Mouse (Mus musculus) gastrocnemius, postnatal 14 days (tissue): ENCODE measurements at regions not wholly inside any gene's neighbourhood (a gene's known extent, or its start where the extent isn't known, plus 50 kb on each side); places are given as distances from the start of the nearest gene placed in this dataset.
A peak's percentile ranks its signal among the peaks of the same experiment; 100 is the strongest.
"Not testable (repeated sequence)": the region's sequence is repeated elsewhere in the genome, so short reads cannot be mapped to it uniquely, and the experiment has no call there.

ENCODE experiments used
- DNase-seq: peaks from one replicate; pipeline ENCODE4 v3.0.0; 2021; ENCODE audit warnings: mixed read lengths
- intact Hi-C: fragments of 180-260 bp; cut with DNase I; formaldehyde crosslinking; loops from one replicate; pipeline ENCODE4 v1.15.1; 2025; ENCODE audit warnings: low total_unique reads

DNA sequence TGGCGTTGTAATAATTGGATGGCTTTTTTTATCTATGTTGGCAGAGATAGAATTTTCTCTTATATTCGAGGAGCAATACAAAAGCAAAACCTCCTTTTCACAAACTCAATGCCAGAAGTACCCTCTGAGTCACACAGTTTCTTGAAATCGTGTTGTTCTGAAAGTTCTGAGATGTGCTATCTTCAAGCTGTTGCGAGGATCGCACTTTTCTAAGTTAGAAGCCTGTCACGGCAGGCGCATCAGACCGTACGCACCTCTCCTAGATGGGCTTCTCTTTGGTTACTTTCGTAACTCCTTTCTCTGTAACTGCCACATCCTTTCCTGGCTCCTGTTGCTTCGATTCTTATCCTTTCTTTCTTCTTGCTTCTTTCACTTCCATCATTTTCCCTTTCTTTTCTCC, 271.2 kb upstream of the Arrdc3 start:
- no peak for DNase-seq

DNA sequence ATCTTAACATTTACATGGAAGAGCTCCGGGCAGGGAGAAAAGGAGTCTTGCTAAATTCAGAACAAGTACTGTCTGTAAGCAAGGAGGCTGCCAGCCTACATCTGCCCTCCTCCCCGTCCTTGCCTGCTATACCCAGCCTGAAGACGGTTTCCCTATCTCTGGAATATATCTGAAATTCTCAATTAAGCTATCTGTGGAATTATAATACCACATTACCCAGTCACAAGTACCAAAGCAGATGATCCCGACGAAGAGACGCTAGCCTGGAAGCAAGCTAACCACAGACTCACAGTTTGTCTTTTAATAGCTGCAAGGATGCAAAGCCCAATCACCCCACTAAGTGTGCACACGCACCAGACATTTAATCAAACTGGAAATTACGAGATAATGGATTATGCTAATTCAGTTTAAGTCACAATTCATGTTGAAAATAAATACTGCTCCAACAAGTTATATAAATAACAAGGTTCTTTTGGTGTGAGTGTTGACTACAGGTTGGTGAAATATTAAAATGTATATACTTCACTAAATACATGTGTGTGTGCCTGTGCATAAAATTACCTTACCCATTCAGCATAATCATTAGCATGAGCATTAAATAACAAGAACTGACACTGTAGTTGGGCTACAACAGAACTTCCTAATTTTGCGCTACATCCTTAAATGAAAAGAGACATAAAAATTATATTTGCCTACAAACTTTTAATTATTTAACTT, 269.9 kb upstream of the Arrdc3 start:
- DNase-seq: no peak
- intact Hi-C loops: no loop called here

More for the DNA sequence above, 271.2 kb upstream of the Arrdc3 start:
- intact Hi-C loops: no loop called here

DNA sequence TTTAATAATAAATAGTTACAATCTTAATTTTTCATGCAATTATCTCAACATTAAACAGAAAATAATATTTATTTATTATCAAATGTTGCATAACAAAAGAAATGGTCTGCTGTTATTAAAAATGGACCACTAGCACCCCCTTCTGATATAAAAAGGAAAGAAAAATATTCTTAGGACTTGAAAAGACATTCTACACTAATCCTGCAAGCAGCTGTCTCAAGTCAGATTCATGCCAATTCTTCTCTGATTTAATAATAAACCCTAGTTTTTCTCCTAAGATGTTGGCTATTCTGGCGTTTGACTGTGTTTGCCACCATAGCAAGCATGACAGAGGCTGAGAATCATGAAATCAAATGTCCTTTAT, 269.3 kb upstream of the Arrdc3 start:
- intact Hi-C loops: no loop called here
- no peak for DNase-seq

DNA sequence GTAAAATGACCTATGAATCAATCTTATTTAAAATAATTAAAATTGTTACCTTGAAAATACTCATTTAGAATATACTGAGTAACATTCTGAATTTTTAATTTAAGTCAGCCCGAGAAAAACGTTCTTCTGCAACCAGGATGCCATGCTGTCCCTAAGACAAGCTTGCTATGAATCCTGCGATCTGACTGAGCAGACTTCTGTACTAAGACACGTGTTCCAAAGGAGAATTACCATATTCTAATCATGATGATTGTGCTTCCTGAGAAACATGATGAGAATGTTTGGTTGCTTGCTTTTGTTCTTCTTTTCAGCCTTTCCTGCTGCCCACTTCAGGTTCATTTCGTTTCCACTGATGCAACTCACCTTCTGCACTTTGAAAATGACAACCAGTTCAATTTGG, 268.2 kb upstream of the Arrdc3 start:
- intact Hi-C loops: no loop called here

DNA sequence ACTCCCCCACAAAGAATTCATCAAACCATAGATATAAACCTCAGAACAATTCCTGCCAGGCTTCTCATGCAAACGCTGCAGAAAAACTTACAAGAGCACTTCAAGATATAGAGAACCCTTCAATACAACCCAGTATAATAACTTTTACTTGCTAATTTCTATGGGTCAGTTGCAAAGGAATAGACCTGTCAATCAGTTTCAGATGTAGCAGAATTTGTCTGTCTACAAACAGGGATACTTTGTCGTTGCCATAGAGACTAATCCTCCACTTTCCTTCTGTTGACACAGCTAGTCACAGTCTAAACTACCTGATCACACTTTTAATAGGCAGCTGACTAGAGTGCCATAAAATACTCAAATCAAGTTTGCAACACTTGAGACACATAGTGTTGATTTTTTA, 260.2 kb upstream of the Arrdc3 start:
- intact Hi-C loops: no loop called here
- no peak for DNase-seq

More for the DNA sequence above, 268.2 kb upstream of the Arrdc3 start:
- no peak for DNase-seq

DNA sequence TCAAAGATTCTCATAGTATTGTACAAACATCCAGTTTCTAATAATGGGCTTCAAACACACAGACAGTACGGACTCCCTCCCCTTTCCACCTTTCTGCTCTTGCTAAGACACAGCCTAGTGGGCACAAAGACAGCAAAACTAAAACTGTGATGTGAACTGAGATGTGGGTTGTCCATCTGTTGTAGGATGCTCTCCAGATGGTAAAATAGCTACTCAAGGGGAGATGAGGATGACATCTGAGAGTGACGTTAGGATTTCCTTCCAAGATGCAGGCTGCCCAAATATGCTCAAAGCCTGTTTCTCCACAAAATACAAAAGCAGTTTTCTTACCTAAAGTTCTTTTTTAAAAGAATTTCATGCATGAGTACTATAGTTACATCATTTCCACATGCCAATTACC, 241.8 kb upstream of the Arrdc3 start:
- intact Hi-C loops: no loop called here
- DNase-seq: no peak

DNA sequence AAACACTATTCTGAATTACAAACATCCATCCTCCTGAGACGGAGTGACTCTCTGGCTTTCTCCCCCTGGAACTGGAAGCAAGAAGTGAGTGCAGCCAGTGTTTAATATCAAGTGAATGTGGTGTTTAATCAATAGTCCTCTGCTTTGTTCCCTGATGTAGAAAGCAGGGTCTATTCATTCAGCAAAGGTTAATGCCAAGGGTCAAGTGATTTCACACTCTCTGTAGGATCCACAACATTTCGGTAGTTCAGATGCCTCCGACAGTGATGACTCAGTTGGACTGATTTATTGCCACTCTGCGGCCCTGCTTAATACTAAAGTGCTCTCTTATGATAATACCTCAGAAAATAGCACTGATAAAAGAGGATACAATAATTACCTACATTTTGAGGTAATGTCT, 235.6 kb upstream of the Arrdc3 start:
- no peak for DNase-seq
- intact Hi-C loops: no loop called here

DNA sequence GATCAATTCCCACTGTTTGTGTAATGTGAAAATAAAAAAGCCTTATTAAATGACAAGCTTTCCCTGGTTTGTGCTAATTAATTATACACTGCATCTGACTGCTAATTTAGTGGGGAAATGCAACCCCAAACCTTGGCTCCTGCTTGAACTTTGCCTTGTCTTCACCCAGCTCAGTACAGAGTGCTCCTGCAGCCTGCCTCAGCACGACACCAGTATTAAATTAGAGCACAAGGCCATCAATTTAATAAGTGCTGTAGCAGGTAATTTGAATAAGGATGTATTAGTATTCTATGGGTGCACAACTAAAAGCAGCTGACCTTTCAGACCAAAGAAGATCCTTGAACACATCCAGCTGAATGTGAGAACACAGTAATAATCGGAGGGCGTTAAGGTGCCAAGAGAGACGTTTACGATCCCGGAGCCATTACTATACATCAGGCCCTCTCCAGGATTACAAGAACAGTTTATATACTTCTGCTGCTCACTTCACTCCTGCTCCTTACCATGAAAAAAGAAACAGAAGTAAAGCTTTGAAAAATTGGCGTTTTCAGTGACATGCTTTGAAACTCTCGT, 230.1 kb upstream of the Arrdc3 start:
- intact Hi-C loops: no loop called here
- no peak for DNase-seq

DNA sequence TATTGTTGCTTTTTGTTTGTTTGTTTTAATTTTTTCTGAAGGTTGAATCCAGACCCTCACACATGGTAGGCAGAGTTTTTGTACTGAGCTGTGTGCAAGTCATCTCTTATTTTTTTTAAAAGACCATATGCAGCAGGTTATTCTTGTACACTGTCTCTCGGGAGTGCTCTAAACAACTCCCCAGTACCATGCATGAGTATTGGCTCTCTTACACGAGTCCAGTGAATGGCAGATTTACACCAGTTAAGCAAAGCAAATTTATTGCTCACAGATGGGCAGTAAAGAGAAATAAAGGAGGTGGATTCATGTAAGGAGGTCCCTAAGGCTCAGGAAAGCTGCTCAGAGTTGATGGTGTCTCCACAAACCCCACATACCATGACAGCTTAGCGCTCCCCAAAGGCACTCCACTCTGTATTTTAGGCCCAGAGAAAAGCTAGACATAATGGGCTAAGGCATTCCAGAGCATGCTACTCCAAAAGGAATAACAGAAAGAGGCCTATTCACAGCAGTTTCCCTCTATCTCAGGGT, 216.9 kb upstream of the Arrdc3 start:
- intact Hi-C loops: no loop called here
- no peak for DNase-seq

DNA sequence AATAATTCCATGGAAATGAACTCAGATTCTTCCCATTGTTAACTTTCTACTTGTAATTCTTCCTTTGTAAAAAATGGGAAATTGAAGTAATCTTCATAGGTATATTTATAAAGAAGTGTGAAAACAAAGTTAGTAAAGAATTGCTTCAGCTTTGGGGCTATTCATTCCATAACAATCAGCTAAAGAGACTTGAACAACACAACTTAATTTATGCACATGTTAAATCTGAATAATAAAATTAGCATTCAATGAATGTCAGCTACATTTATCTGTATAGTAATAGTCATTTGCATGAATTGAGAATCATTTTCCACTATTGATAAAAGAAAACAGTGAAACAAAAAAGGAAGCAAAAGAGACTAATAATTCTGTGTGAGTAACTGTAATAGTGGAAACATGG, 193.3 kb upstream of the Arrdc3 start:
- no peak for DNase-seq
- intact Hi-C loops: no loop called here

DNA sequence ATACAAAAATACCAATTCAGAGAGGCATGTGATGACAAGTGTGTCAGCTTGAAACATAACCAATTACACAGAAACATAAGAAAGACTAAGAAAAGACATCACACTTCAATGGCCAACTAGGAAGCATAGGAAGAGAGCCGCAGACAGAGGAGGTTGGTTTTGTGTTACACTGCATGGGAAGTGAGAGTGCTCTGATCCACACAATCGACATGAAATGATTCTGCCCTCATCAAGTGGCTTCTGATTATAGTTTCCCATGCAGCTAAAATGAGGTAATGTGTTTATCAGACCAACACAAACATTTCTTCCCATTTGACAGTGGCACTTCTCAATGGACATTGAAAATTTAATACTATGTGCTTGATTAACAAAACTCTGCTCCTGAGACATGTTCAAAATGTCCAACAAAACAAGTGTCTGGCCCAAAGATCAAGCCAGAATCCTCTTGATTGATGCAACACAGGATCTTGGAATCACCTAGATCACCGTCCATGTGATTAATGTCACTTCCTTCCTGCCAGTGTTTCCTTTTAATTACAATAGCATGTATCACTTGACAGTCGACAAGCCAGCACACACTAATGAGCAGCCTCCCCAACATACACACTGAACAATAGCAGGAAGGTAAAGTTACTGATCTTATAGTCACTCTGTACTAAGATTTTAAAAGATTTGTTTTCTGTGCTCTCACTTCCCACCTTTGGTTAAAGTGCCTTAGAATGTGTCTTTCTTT, 192.4 kb upstream of the Arrdc3 start:
- no peak for DNase-seq
- intact Hi-C loops: no loop called here

DNA sequence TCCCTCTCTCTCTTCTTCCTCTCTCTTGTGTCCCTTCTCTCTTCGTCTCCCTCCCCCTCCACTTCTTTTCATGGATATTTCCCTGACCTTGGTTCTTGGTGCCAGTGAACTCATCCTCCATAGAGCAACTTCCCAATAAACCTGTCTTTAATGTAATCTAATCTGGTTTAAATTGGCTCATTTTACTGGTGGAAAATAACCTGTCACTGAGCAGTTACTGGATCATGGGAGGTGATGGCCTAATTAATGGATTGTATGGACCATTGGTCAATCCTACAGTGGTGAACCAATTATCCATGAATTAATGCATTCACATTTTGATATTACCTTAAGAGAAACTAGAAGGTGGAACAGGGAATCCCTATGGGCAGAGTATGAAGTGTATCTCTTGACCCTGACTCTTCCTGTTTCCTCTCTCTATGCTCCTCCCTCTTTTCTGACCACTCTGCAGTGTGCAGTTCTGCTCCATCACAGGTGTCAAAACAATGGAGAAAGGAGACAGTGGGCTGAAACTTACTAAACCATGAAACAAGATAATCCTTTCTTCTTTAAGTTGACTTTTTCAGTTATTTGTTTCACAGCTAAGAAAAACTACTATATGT, 187.5 kb upstream of the Arrdc3 start:
- no peak for DNase-seq

DNA sequence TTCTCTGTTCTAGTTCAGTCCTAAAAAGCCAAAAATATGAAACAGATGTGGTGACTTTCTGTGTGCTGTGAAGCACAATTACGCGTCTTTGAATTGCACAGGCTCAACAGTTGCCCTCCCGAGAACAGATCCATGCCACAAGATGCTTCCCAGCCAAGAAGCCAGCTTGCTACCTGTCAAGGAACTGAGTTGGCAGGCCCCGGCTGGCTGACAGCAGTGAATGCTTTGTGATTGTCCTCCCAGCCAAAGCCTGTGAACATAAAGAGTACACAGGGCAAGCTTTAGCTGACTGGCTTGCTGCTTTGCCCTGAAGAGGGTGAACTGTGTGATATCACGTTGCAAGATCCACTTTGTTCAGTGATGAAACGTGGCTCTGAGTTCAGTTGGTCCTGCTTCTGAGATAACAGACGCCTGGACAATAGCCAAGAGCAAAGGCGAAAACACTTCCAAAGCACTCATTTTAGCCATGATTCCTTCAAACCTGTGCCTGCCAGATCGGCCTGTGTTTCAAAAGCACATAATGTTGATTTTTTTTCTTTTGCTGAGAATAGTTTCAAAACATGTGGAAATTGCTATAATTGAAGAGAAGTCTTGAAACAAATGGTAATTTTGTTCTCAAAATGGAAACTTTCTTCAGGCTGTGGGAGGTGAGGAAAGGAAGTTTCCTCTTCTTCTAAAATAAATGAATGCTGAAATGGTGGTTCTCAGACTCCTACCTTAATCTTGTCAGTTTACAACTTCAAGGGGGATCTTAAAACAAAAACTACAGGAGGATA, 173.5 kb upstream of the Arrdc3 start:
- peak; percentile 4 for DNase-seq

More for the DNA sequence above, 187.5 kb upstream of the Arrdc3 start:
- intact Hi-C loops: no loop called here

DNA sequence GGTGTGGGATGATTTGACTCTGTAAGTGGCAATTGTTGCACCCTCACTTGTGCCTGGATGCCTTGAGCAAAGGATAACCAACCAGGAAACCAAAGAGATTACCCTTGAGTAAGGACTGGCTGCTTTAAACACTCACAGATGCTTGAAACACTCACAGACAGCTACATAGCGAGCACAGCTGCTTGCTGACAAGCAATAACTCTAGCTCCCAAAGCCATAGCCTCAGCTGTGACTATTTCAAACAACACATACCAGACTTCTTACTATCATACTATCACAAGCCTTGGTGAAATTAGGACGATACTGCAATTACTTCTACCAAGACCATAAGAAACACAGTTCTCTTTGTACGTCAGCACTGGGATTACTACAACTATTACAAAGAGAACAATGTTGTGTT, 163.9 kb upstream of the Arrdc3 start:
- DNase-seq: no peak
- intact Hi-C loops: no loop called here

More for the DNA sequence above, 173.5 kb upstream of the Arrdc3 start:
- intact Hi-C loops: no loop called here

DNA sequence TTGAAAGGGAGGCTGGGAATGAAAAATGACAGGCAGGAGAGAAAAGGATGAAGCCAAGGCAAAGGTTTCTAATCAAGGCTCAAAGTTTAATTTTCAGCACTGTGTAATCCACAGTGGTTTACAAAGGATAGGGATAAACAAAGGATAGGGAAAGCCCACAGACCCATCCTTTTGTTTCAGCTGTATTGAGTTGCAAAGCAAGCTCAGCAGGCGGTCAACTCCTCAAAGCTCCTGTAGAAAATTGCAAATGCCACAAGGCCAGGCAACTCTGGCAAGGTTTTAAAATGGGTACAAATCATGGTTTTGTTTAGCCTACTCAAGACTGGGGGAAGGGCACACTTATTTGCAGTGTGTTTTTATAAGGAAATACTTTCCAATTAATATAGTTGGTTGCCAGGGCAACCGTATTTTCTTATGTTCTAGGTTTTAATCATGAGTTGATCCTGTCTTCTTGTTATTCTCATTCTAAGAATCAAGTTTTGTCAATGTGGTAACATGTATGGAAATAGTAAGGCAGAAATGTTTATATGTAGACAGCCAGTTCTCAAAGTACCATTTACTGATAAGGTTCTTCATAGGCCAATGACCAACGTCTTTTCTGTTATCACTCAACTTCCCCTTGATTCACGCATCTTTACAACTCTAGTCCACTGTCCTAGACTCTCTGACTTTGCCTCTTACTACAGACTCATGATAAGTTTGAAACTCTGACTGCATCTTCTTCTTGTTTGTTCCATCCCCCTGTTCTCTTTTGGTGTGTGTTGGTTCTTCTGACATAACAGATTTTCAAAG, 159.8 kb upstream of the Arrdc3 start:
- intact Hi-C loops: no loop called here
- no peak for DNase-seq

DNA sequence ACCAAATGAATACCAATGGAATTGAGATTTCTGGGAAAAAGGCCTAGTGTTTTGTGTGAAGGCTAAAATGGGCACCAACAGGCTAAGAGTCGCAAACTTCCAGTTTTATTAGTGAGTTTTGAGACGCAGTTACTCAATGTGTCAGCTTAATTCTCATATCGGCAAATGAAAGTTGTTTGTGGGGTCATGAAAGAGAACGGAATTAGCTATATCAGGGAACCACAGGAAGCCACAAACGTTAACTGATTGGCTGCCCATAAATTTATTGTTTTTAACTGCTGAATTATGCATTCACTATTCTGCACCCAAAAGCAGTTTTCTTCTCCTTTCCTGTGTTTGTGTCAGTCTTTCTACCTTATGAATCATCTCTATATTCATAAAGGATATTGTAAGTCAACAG, 154.0 kb upstream of the Arrdc3 start:
- DNase-seq: no peak
- intact Hi-C loops: no loop called here

DNA sequence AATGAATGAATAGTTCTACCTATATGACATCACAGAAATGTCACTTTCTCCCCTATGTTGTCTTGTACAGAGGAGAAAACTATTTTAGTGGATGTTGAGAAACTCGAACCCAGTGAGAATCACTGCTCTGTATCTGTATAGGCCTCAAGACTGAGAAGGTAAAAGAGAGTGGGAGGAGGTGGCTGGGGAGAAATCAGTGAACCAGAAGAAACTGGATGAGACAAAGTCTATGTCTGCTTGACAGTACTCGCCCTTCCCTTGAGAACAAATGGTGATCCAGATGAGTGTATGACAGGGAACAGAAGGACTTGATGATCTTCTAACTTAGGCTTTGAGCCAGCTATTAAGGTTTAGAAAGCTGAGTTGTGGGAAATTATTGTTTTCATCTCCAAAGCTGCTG, 137.2 kb upstream of the Arrdc3 start:
- intact Hi-C loops: no loop called here
- no peak for DNase-seq

DNA sequence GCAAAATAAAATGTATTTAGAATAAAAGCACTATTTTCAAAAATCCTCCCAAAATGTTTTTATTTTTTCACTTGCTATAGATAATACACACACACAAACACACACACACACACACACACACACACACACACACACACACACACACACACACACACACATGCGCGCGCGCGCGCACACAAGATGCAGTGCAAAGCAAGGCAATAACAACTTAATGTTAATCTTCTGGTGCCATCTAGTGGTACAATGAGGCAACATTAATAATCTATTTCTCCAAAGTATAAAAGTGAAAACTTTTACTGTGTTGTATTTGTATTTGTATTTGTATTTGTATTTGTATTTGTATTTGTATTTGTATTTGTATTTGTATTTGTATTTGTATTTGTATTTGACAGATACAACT, 136.2 kb upstream of the Arrdc3 start:
- intact Hi-C loops, DNase-seq: not testable (repeated sequence)
